Mouse (Mus musculus): Measurements from ENCODE around the gene Egln3. TPM values are rescaled to one million over a fixed set of nuclear protein-coding genes. Genes with fewer than 3 reads are reported as not detected.

The Egln3 gene
- polyA plus RNA-seq, 1 experiment from 2014 or later, result 12.1 TPM

- Histone ChIP-seq H3K4me2 (ENCODE audit: low read depth, low read length) (peak overlapping the region; percentile 90), H3K36me3 (replicated peaks; ENCODE audit: insufficient read depth, low read length) (no peaks in the 10 kb centered on the region), H3K4me1 (ENCODE audit: insufficient read depth) (peaks cover 54% of the 10 kb centered on the region), H3K27ac (ENCODE audit: low read depth) (peak overlapping the region; percentile 46), H3K27me3 (ENCODE audit: insufficient read depth, low read length) (no peaks in the 10 kb centered on the region), H3K4me3 (ENCODE audit: low read depth, low read length) (peak overlapping the region; percentile 78), H3K9me3 (ENCODE audit: low read length) (no peaks in the 10 kb centered on the region), H3K9ac (replicated peaks) (peak overlapping the region; percentile 41; the same call in 1 of the 2 replicates)
- ATAC-seq (no peak), DNase-seq (no peak)
- no peak for TF ChIP-seq EP300 (IDR thresholded peaks at IDR 0.05; ENCODE audit: low read depth)
- TF ChIP-seq CTCF (IDR thresholded peaks at IDR 0.05; ENCODE audit: low read depth), result no peak
- 25% methylated on average over 6 of the region's 6 CpGs for WGBS (ENCODE audit: insufficient replicate concordance)
Observed at GRCm38 (mm10) chr12:54200856-54201255, 2.8 kb downstream of the Egln3 start.

GRCm38 (mm10) chr12:54200172-54200571 is 3.5 kb downstream of the Egln3 start:
- ATAC-seq (no peak), DNase-seq (peak; percentile 72)
- H3K4me2 ChIP-seq (ENCODE audit: low read depth, low read length), result peak overlapping the region; percentile 90
- H3K4me3 ChIP-seq (ENCODE audit: low read depth, low read length), result peak overlapping the region; percentile 78
- H3K4me1 ChIP-seq (ENCODE audit: insufficient read depth), result peaks cover 55% of the 10 kb centered on the region
- 0 out of 2 replicates have a peak overlapping the region, but pooled peaks have one; percentile 1 for H3K9ac ChIP-seq (replicated peaks)
- H3K27me3 ChIP-seq (ENCODE audit: insufficient read depth, low read length), result no peaks in the 10 kb centered on the region
- no peaks in the 10 kb centered on the region for H3K9me3 ChIP-seq (ENCODE audit: low read length)
- TF ChIP-seq CTCF (IDR thresholded peaks at IDR 0.05; ENCODE audit: low read depth) (peak; percentile 70), EP300 (IDR thresholded peaks at IDR 0.05; ENCODE audit: low read depth) (no peak)
- H3K27ac ChIP-seq (ENCODE audit: low read depth), result no peak overlapping the region
- 32% methylated on average over 4 of the region's 4 CpGs for WGBS (ENCODE audit: insufficient replicate concordance)
- no peaks in the 10 kb centered on the region for H3K36me3 ChIP-seq (replicated peaks; ENCODE audit: insufficient read depth, low read length)

GRCm38 (mm10) chr12:54198282-54198918 is 5.3 kb downstream of the Egln3 start:
- H3K4me2 ChIP-seq (ENCODE audit: low read depth, low read length), result peak overlapping the region; percentile 90
- H3K9me3 ChIP-seq (ENCODE audit: low read length), result no peaks in the 10 kb centered on the region
- no peak overlapping the region for H3K4me3 ChIP-seq (ENCODE audit: low read depth, low read length)
- no peak overlapping the region for H3K9ac ChIP-seq (replicated peaks)
- ATAC-seq (no peak), DNase-seq (no peak)
- H3K27ac ChIP-seq (ENCODE audit: low read depth), result peak overlapping the region; percentile 70
- no peaks in the 10 kb centered on the region for H3K36me3 ChIP-seq (replicated peaks; ENCODE audit: insufficient read depth, low read length)
- H3K27me3 ChIP-seq (ENCODE audit: insufficient read depth, low read length), result no peaks in the 10 kb centered on the region
- no peak for TF ChIP-seq EP300 (IDR thresholded peaks at IDR 0.05; ENCODE audit: low read depth)
- TF ChIP-seq CTCF (IDR thresholded peaks at IDR 0.05; ENCODE audit: low read depth), result no peak
- 67% methylated on average over 4 of the region's 4 CpGs for WGBS (ENCODE audit: insufficient replicate concordance)
- H3K4me1 ChIP-seq (ENCODE audit: insufficient read depth), result peaks cover 60% of the 10 kb centered on the region

GRCm38 (mm10) chr12:54197849-54198248 is 5.8 kb downstream of the Egln3 start:
- 55% methylated on average over 11 of the region's 11 CpGs for WGBS (ENCODE audit: insufficient replicate concordance)
- no peak for DNase-seq
- H3K27ac ChIP-seq (ENCODE audit: low read depth), result peak overlapping the region; percentile 70
- H3K4me1 ChIP-seq (ENCODE audit: insufficient read depth), result peaks cover 65% of the 10 kb centered on the region
- H3K27me3 ChIP-seq (ENCODE audit: insufficient read depth, low read length), result no peaks in the 10 kb centered on the region
- H3K4me3 ChIP-seq (ENCODE audit: low read depth, low read length), result no peak overlapping the region
- H3K36me3 ChIP-seq (replicated peaks; ENCODE audit: insufficient read depth, low read length), result no peaks in the 10 kb centered on the region
- ATAC-seq, result peak; percentile 14; the same call in 1 of the 2 replicates
- no peaks in the 10 kb centered on the region for H3K9me3 ChIP-seq (ENCODE audit: low read length)
- peak overlapping the region; percentile 90 for H3K4me2 ChIP-seq (ENCODE audit: low read depth, low read length)
- TF ChIP-seq CTCF (IDR thresholded peaks at IDR 0.05; ENCODE audit: low read depth), result no peak
- TF ChIP-seq EP300 (IDR thresholded peaks at IDR 0.05; ENCODE audit: low read depth), result no peak
- H3K9ac ChIP-seq (replicated peaks), result 0 out of 2 replicates have a peak overlapping the region, but pooled peaks have one; percentile 1

- Histone ChIP-seq H3K4me1 (ENCODE audit: insufficient read depth) (peaks cover 69% of the 10 kb centered on the region), H3K36me3 (replicated peaks; ENCODE audit: insufficient read depth, low read length) (no peaks in the 10 kb centered on the region), H3K4me3 (ENCODE audit: low read depth, low read length) (no peak overlapping the region), H3K27me3 (ENCODE audit: insufficient read depth, low read length) (no peaks in the 10 kb centered on the region), H3K9me3 (ENCODE audit: low read length) (no peaks in the 10 kb centered on the region), H3K4me2 (ENCODE audit: low read depth, low read length) (peak overlapping the region; percentile 90), H3K27ac (ENCODE audit: low read depth) (peak overlapping the region; percentile 70; the same call in 1 of the 2 replicates), H3K9ac (replicated peaks) (peak overlapping the region; percentile 1; the same call in 1 of the 2 replicates)
- TF ChIP-seq CTCF (IDR thresholded peaks at IDR 0.05; ENCODE audit: low read depth) (no peak), EP300 (IDR thresholded peaks at IDR 0.05; ENCODE audit: low read depth) (no peak)
- ATAC-seq (peak; percentile 62), DNase-seq (peak; percentile 73)
- 41% methylated on average over 6 of the region's 6 CpGs for WGBS (ENCODE audit: insufficient replicate concordance)
Observed at GRCm38 (mm10) chr12:54197301-54197782, 6.3 kb downstream of the Egln3 start.

- TF ChIP-seq EP300 (IDR thresholded peaks at IDR 0.05; ENCODE audit: low read depth) (no peak), CTCF (IDR thresholded peaks at IDR 0.05; ENCODE audit: low read depth) (no peak)
- no peak for ATAC-seq
- no peaks in the 10 kb centered on the region for H3K9me3 ChIP-seq (ENCODE audit: low read length)
- H3K9ac ChIP-seq (replicated peaks), result no peak overlapping the region
- peak overlapping the region; percentile 24 for H3K27ac ChIP-seq (ENCODE audit: low read depth)
- no peak for DNase-seq
- no peaks in the 10 kb centered on the region for H3K36me3 ChIP-seq (replicated peaks; ENCODE audit: insufficient read depth, low read length)
- no peak overlapping the region for H3K4me3 ChIP-seq (ENCODE audit: low read depth, low read length)
- H3K4me1 ChIP-seq (ENCODE audit: insufficient read depth), result peaks cover 69% of the 10 kb centered on the region
- WGBS (ENCODE audit: insufficient replicate concordance), result 64% methylated on average over 8 of the region's 8 CpGs
- H3K27me3 ChIP-seq (ENCODE audit: insufficient read depth, low read length), result no peaks in the 10 kb centered on the region
- H3K4me2 ChIP-seq (ENCODE audit: low read depth, low read length), result peak overlapping the region; percentile 90
Observed at GRCm38 (mm10) chr12:54196881-54197280, 6.8 kb downstream of the Egln3 start.
